ENCODE assay signal across 8 mouse cellular contexts in genomic region chr7:114842644-114843211, GRCm38 (mm10).
DNase-seq lines count a peak whose midpoint lies in the region; ATAC-seq and TF ChIP-seq lines count a peak whose summit lies in the region.

No protein-coding gene starts in this region.

- no peaks in the 10 kb centered on the region for H3K4me1 ChIP-seq in cerebellum, adult 2 months (ENCODE audit: control insufficient read depth, insufficient read depth, low read length)
- peaks cover 19% of the 10 kb centered on the region for H3K4me1 ChIP-seq in forebrain, embryonic 13.5 days
- peaks cover 16% of the 10 kb centered on the region; the same call in 1 of the 2 replicates for H3K4me1 ChIP-seq in midbrain, embryonic 12.5 days

- no peaks in the 10 kb centered on the region for H3K9me3 ChIP-seq in forebrain, embryonic 13.5 days (replicated peaks)
- H3K9me3 ChIP-seq in midbrain, embryonic 12.5 days, result no peaks in the 10 kb centered on the region

- DNase-seq in gastrocnemius, adult 18-20 months (ENCODE audit: low spot score), result peak; percentile 17
- no peak for DNase-seq in gastrocnemius, postnatal 10 days
- peak; percentile 14 to 43 for DNase-seq in cerebellum, adult 2 months
- no peak for DNase-seq in thymus, postnatal 25 days
- no peak for DNase-seq in gastrocnemius, postnatal 4 days (ENCODE audit: low spot score in 2 of 2)
- DNase-seq in spleen, postnatal 4 days (ENCODE audit: low spot score in 2 of 2), result no peak

- peak; percentile 94 for ATAC-seq in forebrain, embryonic 13.5 days
- peak; percentile 86 for ATAC-seq in midbrain, embryonic 12.5 days (ENCODE audit: low FRiP score, low read depth)

- H3K27ac ChIP-seq in cerebellum, adult 2 months (ENCODE audit: insufficient read depth, low read length), result no peak overlapping the region
- H3K27ac ChIP-seq in forebrain, embryonic 13.5 days, result peak overlapping the region; percentile 57
- peak overlapping the region; percentile 64 for H3K27ac ChIP-seq in midbrain, embryonic 12.5 days (replicated peaks)

- WGBS in cerebellum, adult 2 months, result 5% methylated on average over 3 of the region's 3 CpGs
- WGBS in forebrain, embryonic 13.5 days, result 7% methylated on average over 3 of the region's 3 CpGs
- WGBS in midbrain, embryonic 12.5 days, result 42% methylated on average over 3 of the region's 3 CpGs

- H3K27me3 ChIP-seq in cerebellum, adult 2 months (ENCODE audit: control insufficient read depth, insufficient read depth, low read length), result no peaks in the 10 kb centered on the region
- peaks cover 8% of the 10 kb centered on the region; the same call in 1 of the 2 replicates for H3K27me3 ChIP-seq in forebrain, embryonic 13.5 days
- 0 out of 2 replicates have a peak, but pooled peaks cover 3% of the 10 kb centered on the region for H3K27me3 ChIP-seq in midbrain, embryonic 12.5 days

- H3K4me3 ChIP-seq in cerebellum, adult 2 months (replicated peaks; ENCODE audit: insufficient read depth, low read depth, low read length), result no peak overlapping the region
- H3K4me3 ChIP-seq in forebrain, embryonic 13.5 days, result no peak overlapping the region
- no peak overlapping the region for H3K4me3 ChIP-seq in midbrain, embryonic 12.5 days

- H3K9ac ChIP-seq in forebrain, embryonic 13.5 days, result no peak overlapping the region
- H3K9ac ChIP-seq in midbrain, embryonic 12.5 days (replicated peaks), result no peak overlapping the region

- TF ChIP-seq CTCF in cerebellum, adult 2 months (IDR thresholded peaks at IDR 0.05; ENCODE audit: borderline replicate concordance, insufficient read depth, low read depth, low read length), result no peak

- no peaks in the 10 kb centered on the region for H3K36me3 ChIP-seq in forebrain, embryonic 13.5 days (ENCODE audit: poor library complexity, severe bottlenecking)
- H3K36me3 ChIP-seq in midbrain, embryonic 12.5 days, result no peaks in the 10 kb centered on the region

- TF ChIP-seq POLR2A in cerebellum, adult 2 months (IDR thresholded peaks at IDR 0.05; ENCODE audit: borderline replicate concordance, insufficient read depth, low read length), result no peak

- peak overlapping the region; percentile 13; the same call in 1 of the 2 replicates for H3K4me2 ChIP-seq in forebrain, embryonic 13.5 days
- no peak overlapping the region for H3K4me2 ChIP-seq in midbrain, embryonic 12.5 days (replicated peaks)

Comparison
In these comparisons a context has a peak if more than half of its experiments do, and no peak if none do; other contexts are left out.
1. DNase-seq: peak in gastrocnemius, adult 18-20 months (single experiment) and cerebellum, adult 2 months (2 of 2); none in gastrocnemius, postnatal 10 days (single experiment), thymus, postnatal 25 days (single experiment), gastrocnemius, postnatal 4 days (0 of 2) and spleen, postnatal 4 days (0 of 2).